Mouse (Mus musculus) forebrain, embryonic 16.5 days (tissue): ENCODE measurements around the gene Ngdn. TPM values are rescaled to one million over a fixed set of nuclear protein-coding genes. Genes with fewer than 3 reads are reported as not detected.
A peak's percentile ranks its signal among the peaks of the same experiment; 100 is the strongest.

Experiments used
- ATAC-seq: fragments of 200-750 bp; cut with Nextera tagmentation; 2 replicates; pipeline ENCODE4 v1.8.0; 2017; ENCODE audit warnings: mild to moderate bottlenecking, moderate library complexity
- H3K27ac ChIP-seq: fragments of 300-500 bp; sonication (generic); 2 replicates; pipeline ENCODE4 v1.5.1; 2014; ENCODE audit warnings: low read length, control low read depth
- H3K27me3 ChIP-seq: fragments of 300-500 bp; sonication (generic); replicated peaks from 2 replicates; pipeline ENCODE4 v1.6.1; 2014; ENCODE audit warnings: low read length; ENCODE audit not compliant: control insufficient read depth, insufficient read depth
- H3K36me3 ChIP-seq: fragments of 300-500 bp; sonication (generic); 2 replicates; pipeline ENCODE4 v1.6.1; 2014; ENCODE audit not compliant: control insufficient read depth, insufficient read depth
- H3K4me1 ChIP-seq: fragments of 300-500 bp; sonication (generic); replicated peaks from 2 replicates; pipeline ENCODE4 v1.6.1; 2014; ENCODE audit warnings: low read length; ENCODE audit not compliant: control insufficient read depth, insufficient read depth
- H3K4me2 ChIP-seq: fragments of 300-500 bp; sonication (generic); 2 replicates; pipeline ENCODE4 v1.6.1; 2014; ENCODE audit warnings: mild to moderate bottlenecking, low read length, control low read depth
- H3K4me3 ChIP-seq: fragments of 300-500 bp; sonication (generic); replicated peaks from 2 replicates; pipeline ENCODE4 v1.5.1; 2014; ENCODE audit warnings: mild to moderate bottlenecking, low read length, control low read depth
- H3K9ac ChIP-seq: fragments of 300-500 bp; sonication (generic); replicated peaks from 2 replicates; pipeline ENCODE4 v1.6.1; 2014; ENCODE audit warnings: low read depth, low read length, control low read depth
- H3K9me3 ChIP-seq: fragments of 300-500 bp; sonication (generic); 2 replicates; pipeline ENCODE4 v1.6.1; 2016; ENCODE audit warnings: low read length; ENCODE audit not compliant: control insufficient read depth
- WGBS: fragments of 180-500 bp; shearing (Covaris S2); extraction: QIAGEN DNeasy Blood & Tissue Kit; methylation state at CpG from one replicate; pipeline ENCODE4 v1.1.7; 2014; 5-methylcytosine and 5-hydroxymethylcytosine counted together
- polyA plus RNA-seq: library from polyadenylated mRNA; unstranded; fragments of >200 nt; fragmentation: Nextera tagmentation; extraction: Ambion mirVana; gene quantifications from 2 replicates; pipeline ENCODE4 v1.2.1, GENCODE M21; 2015

Gene Ngdn
- polyA plus RNA-seq, 1 experiment from 2014 or later = 61.2 TPM

- 20% methylated on average over 17 of the region's 17 CpGs for WGBS
- Histone ChIP-seq H3K36me3 (peaks cover 19% of the 10 kb centered on the region; the same call in 1 of the 2 replicates), H3K27me3 (no peaks in the 10 kb centered on the region), H3K4me1 (peaks cover 67% of the 10 kb centered on the region), H3K27ac (peak overlapping the region; percentile 58), H3K9ac (peak overlapping the region; percentile 45), H3K4me3 (peak overlapping the region; percentile 25), H3K9me3 (no peaks in the 10 kb centered on the region), H3K4me2 (peak overlapping the region; percentile 48)
- ATAC-seq = peak; percentile 77
Observed at GRCm38 (mm10) chr14:55062626-55063025, 47.4 kb downstream of the Ngdn start.

DNA sequence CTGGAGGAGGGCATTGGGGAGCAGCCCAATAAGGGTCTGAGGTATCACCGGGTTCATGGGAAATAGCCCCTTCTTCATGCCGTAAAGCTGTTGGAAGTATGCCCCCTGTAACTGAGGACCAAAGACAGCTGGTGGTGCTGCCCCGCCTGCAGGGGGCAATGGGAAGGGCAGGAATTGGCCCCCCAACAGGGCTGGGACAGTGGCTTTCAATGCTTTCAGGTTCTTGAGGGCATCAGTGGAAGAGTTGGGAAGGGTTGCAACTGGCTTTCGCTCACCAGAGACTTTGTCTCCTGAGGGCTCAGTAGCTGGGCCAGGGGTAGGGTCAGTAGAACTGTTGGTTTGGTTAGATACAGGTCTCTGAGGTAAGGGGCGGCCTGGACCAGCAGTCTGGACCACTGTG is 47.9 kb downstream of the Ngdn start:
- WGBS = 90% methylated on average over 5 of the region's 5 CpGs
- Histone ChIP-seq H3K4me3 (peak overlapping the region; percentile 25; the same call in 1 of the 2 replicates), H3K9ac (peak overlapping the region; percentile 45), H3K27ac (peak overlapping the region; percentile 58), H3K4me2 (peak overlapping the region; percentile 48), H3K27me3 (no peaks in the 10 kb centered on the region), H3K9me3 (no peaks in the 10 kb centered on the region), H3K36me3 (peaks cover 17% of the 10 kb centered on the region; the same call in 1 of the 2 replicates), H3K4me1 (peaks cover 62% of the 10 kb centered on the region)
- ATAC-seq = no peak

DNA sequence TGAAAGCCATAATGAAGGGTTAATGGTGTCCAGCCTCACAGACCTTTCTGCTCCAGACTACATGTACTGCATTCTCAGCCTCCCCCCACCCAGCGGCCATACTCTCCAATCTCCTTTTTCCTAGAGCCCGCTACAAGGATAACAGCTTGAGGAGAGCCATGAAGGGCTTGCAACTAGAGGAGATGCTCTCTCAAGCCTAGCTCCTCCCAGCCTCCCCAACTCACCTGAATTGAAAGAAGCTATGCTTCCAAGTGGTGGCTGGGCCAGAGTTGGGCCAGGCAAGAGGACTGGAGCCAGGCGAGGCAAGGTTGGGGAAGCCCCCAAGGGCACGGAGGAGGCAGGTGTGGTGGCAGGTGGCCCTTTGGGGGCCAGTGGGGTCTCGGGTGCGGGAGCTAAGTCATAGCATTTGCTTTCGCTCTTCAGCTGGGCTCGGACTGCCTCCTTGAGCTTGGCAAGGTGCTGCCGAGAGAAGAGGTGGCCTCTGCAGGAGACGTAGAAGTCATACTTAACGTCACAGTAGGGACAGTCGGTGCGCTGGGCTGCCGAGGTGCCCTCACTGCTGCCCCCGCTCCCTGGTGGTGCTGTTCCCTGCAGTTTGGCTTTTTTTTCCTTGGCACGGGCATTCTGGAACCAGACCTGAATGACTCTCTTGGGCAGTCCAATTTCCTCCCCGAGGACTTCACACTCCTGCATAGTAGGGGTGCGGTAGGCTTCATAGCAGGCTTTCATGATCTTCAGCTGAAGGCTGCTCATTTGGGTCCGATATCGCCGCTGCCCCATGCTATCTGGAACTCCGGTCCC is 48.5 kb downstream of the Ngdn start:
- no peak overlapping the region for H3K4me3 ChIP-seq
- no peak overlapping the region for H3K9ac ChIP-seq
- H3K27me3 ChIP-seq = no peaks in the 10 kb centered on the region
- no peaks in the 10 kb centered on the region for H3K9me3 ChIP-seq
- ATAC-seq = no peak
- H3K36me3 ChIP-seq = peaks cover 22% of the 10 kb centered on the region; the same call in 1 of the 2 replicates
- peak overlapping the region; percentile 58 for H3K27ac ChIP-seq
- H3K4me2 ChIP-seq = no peak overlapping the region; the same call in 1 of the 2 replicates
- WGBS = 88% methylated on average over 22 of the region's 22 CpGs
- H3K4me1 ChIP-seq = peaks cover 56% of the 10 kb centered on the region

DNA sequence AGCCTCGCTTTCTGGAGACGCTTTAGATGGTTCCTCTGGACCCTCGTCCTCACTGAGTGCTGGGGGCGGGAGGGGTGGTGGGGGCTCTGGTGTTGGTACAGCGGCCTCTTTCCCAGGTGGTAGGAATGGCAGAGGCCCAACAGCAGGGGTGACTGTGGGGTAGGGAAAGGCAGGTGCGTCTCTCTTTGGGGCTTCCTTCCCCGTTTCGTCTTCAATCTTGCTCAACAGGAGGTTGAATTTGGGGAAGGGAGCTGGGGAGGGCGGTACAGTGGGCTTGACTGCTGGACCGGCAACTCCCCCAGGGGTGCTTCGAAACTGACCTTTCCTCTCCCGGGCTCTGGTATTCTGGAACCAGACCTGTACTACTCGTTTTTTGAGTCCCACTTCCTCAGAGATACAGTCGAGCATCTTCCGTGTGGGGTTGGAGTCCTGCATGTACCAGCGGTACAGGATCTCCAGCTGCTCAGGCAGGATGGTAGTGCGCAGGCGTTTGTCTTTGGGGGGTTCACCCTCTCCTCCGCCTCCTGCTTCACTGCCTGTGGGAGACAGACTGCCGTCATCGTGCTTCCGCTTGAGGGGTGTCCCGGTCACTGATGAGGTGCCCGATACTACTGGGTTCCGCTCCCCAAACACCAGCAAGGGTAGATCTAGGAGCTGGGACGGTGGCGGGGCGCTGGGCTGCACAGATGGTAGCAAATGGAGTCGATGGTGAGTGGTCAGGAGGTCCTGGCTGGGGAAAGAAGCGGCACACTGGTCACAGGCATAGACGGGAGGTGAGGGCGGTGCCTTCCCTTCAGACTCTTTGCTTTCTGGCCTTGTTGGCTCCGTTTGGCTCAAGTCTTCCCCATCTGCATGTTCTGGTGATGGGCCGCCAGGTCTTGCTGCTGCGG is 49.5 kb downstream of the Ngdn start:
- ATAC-seq = no peak
- WGBS = 86% methylated on average over 35 of the region's 35 CpGs
- H3K36me3 ChIP-seq = peaks cover 27% of the 10 kb centered on the region

DNA sequence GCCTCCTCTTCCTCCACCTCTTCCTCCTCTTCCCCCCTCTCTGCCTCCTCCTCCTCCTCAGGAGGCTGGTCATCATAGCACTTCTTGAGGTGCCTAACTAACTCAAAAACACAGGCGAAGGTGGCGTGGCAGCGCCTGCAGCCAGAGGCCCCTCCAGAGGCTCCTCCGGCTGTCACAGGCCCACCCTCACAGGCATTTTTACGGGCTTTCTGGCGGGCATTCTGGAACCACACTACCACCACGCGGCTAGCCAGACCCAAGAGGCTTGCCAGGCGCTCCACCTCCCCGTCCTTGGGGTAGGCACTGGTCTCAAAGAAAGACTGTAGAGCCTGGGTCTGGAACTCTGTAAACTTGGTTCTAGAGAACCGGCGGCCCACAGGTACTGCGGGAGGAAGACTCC is 50.1 kb downstream of the Ngdn start:
- Histone ChIP-seq H3K9me3 (no peaks in the 10 kb centered on the region), H3K9ac (no peak overlapping the region), H3K27ac (no peak overlapping the region), H3K36me3 (peaks cover 29% of the 10 kb centered on the region), H3K4me3 (no peak overlapping the region), H3K27me3 (no peaks in the 10 kb centered on the region), H3K4me2 (no peak overlapping the region), H3K4me1 (peaks cover 41% of the 10 kb centered on the region)
- ATAC-seq = no peak
- WGBS = 89% methylated on average over 13 of the region's 13 CpGs

More for the DNA sequence above, 49.5 kb downstream of the Ngdn start:
- Histone ChIP-seq H3K27ac (peak overlapping the region; percentile 53; the same call in 1 of the 2 replicates), H3K27me3 (no peaks in the 10 kb centered on the region), H3K9ac (no peak overlapping the region), H3K9me3 (no peaks in the 10 kb centered on the region), H3K4me3 (no peak overlapping the region), H3K4me2 (no peak overlapping the region), H3K4me1 (peaks cover 47% of the 10 kb centered on the region)

- Histone ChIP-seq H3K36me3 (peaks cover 25% of the 10 kb centered on the region; the same call in 1 of the 2 replicates), H3K9ac (no peak overlapping the region), H3K4me3 (no peak overlapping the region), H3K4me2 (no peak overlapping the region), H3K9me3 (no peaks in the 10 kb centered on the region), H3K27me3 (no peaks in the 10 kb centered on the region), H3K4me1 (peaks cover 34% of the 10 kb centered on the region), H3K27ac (peak overlapping the region; percentile 30; the same call in 1 of the 2 replicates)
- no peak for ATAC-seq
- WGBS = 89% methylated on average over 8 of the region's 8 CpGs
Observed at GRCm38 (mm10) chr14:55066042-55066441, 50.8 kb downstream of the Ngdn start.

DNA sequence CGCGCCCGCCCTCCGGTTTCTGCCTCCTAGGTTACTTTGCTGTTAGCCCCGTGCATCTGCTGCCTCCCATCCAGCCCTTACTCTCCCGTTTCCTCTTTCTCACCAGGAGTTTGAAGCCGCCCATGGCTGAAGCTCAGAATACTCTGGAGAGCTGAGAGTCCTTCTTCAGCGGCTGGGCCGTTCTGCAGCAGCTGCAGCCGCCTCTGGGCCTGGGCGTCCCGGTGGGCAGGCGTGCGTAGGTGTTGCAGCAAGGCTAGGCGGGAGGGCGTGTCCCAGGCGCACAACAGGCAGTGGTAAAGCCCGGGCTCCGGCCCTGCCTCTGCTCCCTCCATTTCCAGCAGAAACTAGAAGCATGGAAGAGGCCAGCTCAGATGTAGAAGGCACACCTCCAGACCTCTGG is 56.5 kb downstream of the Ngdn start:
- Histone ChIP-seq H3K4me1 (peaks cover 21% of the 10 kb centered on the region), H3K4me3 (no peak overlapping the region), H3K4me2 (no peak overlapping the region), H3K27ac (no peak overlapping the region), H3K36me3 (peaks cover 34% of the 10 kb centered on the region), H3K27me3 (no peaks in the 10 kb centered on the region), H3K9ac (no peak overlapping the region), H3K9me3 (no peaks in the 10 kb centered on the region)
- 37% methylated on average over 19 of the region's 19 CpGs for WGBS
- ATAC-seq = no peak
